Mouse (Mus musculus): Measurements from ENCODE around the gene Ifnar1. TPM values are rescaled to one million over a fixed set of nuclear protein-coding genes. Genes with fewer than 3 reads are reported as not detected.

The Ifnar1 gene
- polyA plus RNA-seq, 1 experiment from 2014 or later, result 40.1 TPM

DNA sequence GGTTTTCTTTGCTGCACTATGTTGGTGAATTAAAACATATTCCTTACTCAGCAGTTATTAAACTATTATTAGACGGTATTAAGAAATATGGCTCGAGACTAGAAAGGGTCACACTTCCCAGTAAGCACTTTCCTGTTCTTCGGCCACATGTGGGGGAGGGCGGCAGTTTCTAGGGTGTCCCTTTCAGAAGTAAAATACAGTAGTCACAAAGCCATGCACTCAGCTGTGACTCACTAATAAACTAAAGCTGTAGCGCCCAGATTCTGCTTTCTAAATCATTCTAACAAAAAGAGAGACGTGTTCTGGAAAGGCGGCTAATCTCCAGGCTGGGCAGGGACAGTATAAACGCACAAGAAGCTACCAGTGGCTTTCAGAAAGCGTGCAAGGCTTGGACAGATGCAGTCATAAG is 23.3 kb upstream of the Ifnar1 start:
- Histone ChIP-seq H3K4me3 (no peak overlapping the region), H3K9ac (no peak overlapping the region), H3K27me3 (replicated peaks) (no peaks in the 10 kb centered on the region), H3K9me3 (replicated peaks) (no peaks in the 10 kb centered on the region; the same call in 1 of the 2 replicates), H3K4me1 (replicated peaks) (peaks cover 27% of the 10 kb centered on the region), H3K4me2 (no peak overlapping the region), H3K36me3 (no peaks in the 10 kb centered on the region), H3K27ac (ENCODE audit: poor library complexity, severe bottlenecking) (no peak overlapping the region)
- ATAC-seq (ENCODE audit: insufficient number of reproducible peaks, low FRiP score), result no peak
- WGBS, result 51% methylated on average over 9 of the region's 9 CpGs

- no peak for ATAC-seq (ENCODE audit: insufficient number of reproducible peaks, low FRiP score)
- no peaks in the 10 kb centered on the region for H3K27me3 ChIP-seq (replicated peaks)
- peaks cover 28% of the 10 kb centered on the region for H3K4me1 ChIP-seq (replicated peaks)
- no peak overlapping the region for H3K4me2 ChIP-seq
- H3K9me3 ChIP-seq (replicated peaks), result no peaks in the 10 kb centered on the region
- no peak overlapping the region for H3K27ac ChIP-seq (ENCODE audit: poor library complexity, severe bottlenecking)
- H3K4me3 ChIP-seq, result no peak overlapping the region
- H3K36me3 ChIP-seq, result no peaks in the 10 kb centered on the region
- H3K9ac ChIP-seq, result no peak overlapping the region
- WGBS, result 36% methylated on average over 3 of the region's 3 CpGs
Observed at GRCm38 (mm10) chr16:91462644-91463043, 22.4 kb upstream of the Ifnar1 start.

- peaks cover 5% of the 10 kb centered on the region; the same call in 1 of the 2 replicates for H3K36me3 ChIP-seq
- no peak for ATAC-seq (ENCODE audit: insufficient number of reproducible peaks, low FRiP score)
- no peak overlapping the region for H3K27ac ChIP-seq (ENCODE audit: poor library complexity, severe bottlenecking)
- peaks cover 4% of the 10 kb centered on the region for H3K9me3 ChIP-seq (replicated peaks)
- H3K27me3 ChIP-seq (replicated peaks), result no peaks in the 10 kb centered on the region
- H3K4me2 ChIP-seq, result no peak overlapping the region
- WGBS, result 50% methylated on average over 2 of the region's 2 CpGs
- peaks cover 28% of the 10 kb centered on the region for H3K4me1 ChIP-seq (replicated peaks)
- H3K4me3 ChIP-seq, result no peak overlapping the region
- no peak overlapping the region for H3K9ac ChIP-seq
Observed at GRCm38 (mm10) chr16:91463400-91463799, 21.6 kb upstream of the Ifnar1 start.

- WGBS, result 81% methylated on average over 4 of the region's 4 CpGs
- Histone ChIP-seq H3K4me2 (peak overlapping the region; percentile 98), H3K4me3 (peak overlapping the region; percentile 79), H3K9me3 (replicated peaks) (peaks cover 4% of the 10 kb centered on the region), H3K27me3 (replicated peaks) (no peaks in the 10 kb centered on the region), H3K27ac (ENCODE audit: poor library complexity, severe bottlenecking) (peak overlapping the region; percentile 69; the same call in 1 of the 2 replicates), H3K9ac (peak overlapping the region; percentile 78; the same call in 1 of the 2 replicates), H3K36me3 (peaks cover 5% of the 10 kb centered on the region; the same call in 1 of the 2 replicates), H3K4me1 (replicated peaks) (peaks cover 28% of the 10 kb centered on the region)
- ATAC-seq (ENCODE audit: insufficient number of reproducible peaks, low FRiP score), result no peak
Observed at GRCm38 (mm10) chr16:91463836-91464400, 21.1 kb upstream of the Ifnar1 start.

DNA sequence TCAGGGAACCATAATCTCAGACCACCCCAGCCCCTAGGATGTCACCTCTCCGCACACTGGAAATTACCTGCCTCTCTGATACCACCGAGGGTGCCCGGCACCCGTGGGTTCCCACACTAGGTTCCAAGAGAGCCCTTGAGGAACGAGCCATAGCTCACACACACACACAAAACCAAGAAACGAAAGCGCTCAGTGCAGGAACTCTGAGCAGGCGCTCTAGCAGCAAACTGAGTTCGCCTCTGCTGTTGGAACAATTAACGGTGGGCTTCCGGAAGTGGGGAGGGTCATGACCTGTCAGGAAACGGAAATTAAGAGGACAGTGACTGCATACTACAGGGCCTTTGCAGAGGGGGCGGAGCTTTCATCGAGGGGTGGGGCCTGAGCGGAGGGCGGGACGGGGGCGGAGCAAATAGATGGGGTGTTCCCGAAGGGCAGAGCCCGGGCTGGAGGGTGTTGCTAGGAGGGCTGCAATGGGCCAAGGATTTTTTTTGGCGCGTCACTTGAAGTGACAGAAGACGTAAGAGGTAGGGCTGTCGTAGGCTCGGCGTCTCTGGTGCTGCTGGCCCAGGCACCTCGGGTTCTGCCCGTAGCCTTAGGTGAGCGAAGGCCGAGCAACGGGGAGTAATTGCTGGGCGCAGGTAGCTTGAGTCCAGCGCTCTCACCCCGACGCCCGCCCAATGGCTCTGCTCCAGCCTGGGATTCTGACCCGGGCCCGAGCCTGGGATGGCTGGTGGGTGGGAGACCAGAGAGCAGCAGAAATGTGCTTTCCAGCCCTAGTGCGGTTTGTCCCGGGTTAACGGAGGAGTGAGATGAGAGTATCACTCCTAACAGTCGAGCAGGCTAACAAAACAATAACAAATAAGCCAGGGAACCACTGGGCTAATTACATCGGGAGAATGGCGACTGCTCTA is 20.2 kb upstream of the Ifnar1 start:
- peak overlapping the region; percentile 78 for H3K9ac ChIP-seq
- H3K4me1 ChIP-seq (replicated peaks), result peaks cover 28% of the 10 kb centered on the region
- peak overlapping the region; percentile 79 for H3K4me3 ChIP-seq
- H3K36me3 ChIP-seq, result peaks cover 5% of the 10 kb centered on the region; the same call in 1 of the 2 replicates
- H3K4me2 ChIP-seq, result peak overlapping the region; percentile 98
- peak; percentile 99 for ATAC-seq (ENCODE audit: insufficient number of reproducible peaks, low FRiP score)
- peak overlapping the region; percentile 69 for H3K27ac ChIP-seq (ENCODE audit: poor library complexity, severe bottlenecking)
- H3K9me3 ChIP-seq (replicated peaks), result peaks cover 4% of the 10 kb centered on the region
- WGBS, result 2% methylated on average over 44 of the region's 44 CpGs
- H3K27me3 ChIP-seq (replicated peaks), result no peaks in the 10 kb centered on the region

DNA sequence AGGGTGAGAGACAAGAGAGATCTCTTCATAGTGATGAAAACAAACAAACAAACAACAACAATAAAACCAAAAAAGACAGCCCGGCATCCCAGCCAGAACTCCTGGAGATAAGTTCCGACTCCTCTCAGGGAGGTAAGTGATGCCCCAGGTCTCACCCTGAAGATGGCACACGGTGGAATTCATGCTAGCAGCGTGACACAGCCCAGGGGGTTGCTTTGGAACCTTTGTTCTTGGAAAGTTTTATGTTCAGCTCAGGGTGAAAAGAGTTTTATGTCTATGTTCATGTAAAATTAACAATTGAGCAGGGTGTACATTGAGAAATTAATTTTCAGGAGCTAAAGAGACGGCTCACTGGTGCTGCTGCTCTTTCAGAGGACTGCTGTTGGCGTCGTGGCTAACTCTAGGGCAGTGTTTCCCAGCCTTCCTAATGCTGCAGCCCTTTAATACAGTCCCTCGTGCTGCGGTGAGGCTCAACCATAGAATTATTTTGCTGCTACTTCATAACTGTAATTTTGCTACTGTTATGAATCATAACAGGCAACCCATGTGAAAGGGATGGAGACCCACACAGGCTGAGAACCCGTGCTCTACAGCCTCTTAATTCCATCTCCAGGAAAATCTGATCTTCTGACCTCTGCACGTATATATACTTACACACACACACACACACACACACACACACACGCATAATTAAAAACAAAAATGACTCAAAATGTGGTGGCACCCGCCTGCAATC is 19.4 kb upstream of the Ifnar1 start:
- Histone ChIP-seq H3K27ac (ENCODE audit: poor library complexity, severe bottlenecking) (no peak overlapping the region), H3K9ac (peak overlapping the region; percentile 74), H3K4me2 (peak overlapping the region; percentile 98), H3K4me1 (replicated peaks) (peaks cover 28% of the 10 kb centered on the region), H3K9me3 (replicated peaks) (peaks cover 4% of the 10 kb centered on the region), H3K4me3 (peak overlapping the region; percentile 79), H3K36me3 (peaks cover 5% of the 10 kb centered on the region; the same call in 1 of the 2 replicates), H3K27me3 (replicated peaks) (no peaks in the 10 kb centered on the region)
- no peak for ATAC-seq (ENCODE audit: insufficient number of reproducible peaks, low FRiP score)
- WGBS, result 58% methylated on average over 13 of the region's 13 CpGs

GRCm38 (mm10) chr16:91466566-91466965 is 18.5 kb upstream of the Ifnar1 start:
- Histone ChIP-seq H3K4me3 (no peak overlapping the region), H3K36me3 (peaks cover 5% of the 10 kb centered on the region; the same call in 1 of the 2 replicates), H3K4me2 (peak overlapping the region; percentile 23; the same call in 1 of the 2 replicates), H3K9me3 (replicated peaks) (peaks cover 4% of the 10 kb centered on the region), H3K9ac (no peak overlapping the region), H3K4me1 (replicated peaks) (peaks cover 28% of the 10 kb centered on the region), H3K27me3 (replicated peaks) (no peaks in the 10 kb centered on the region), H3K27ac (ENCODE audit: poor library complexity, severe bottlenecking) (no peak overlapping the region)
- ATAC-seq (ENCODE audit: insufficient number of reproducible peaks, low FRiP score), result no peak
- 56% methylated on average over 6 of the region's 6 CpGs for WGBS

- H3K36me3 ChIP-seq, result peaks cover 5% of the 10 kb centered on the region; the same call in 1 of the 2 replicates
- peaks cover 7% of the 10 kb centered on the region for H3K9me3 ChIP-seq (replicated peaks)
- no peak overlapping the region for H3K4me2 ChIP-seq
- WGBS, result 63% methylated on average over 3 of the region's 3 CpGs
- H3K9ac ChIP-seq, result no peak overlapping the region
- H3K27me3 ChIP-seq (replicated peaks), result no peaks in the 10 kb centered on the region
- H3K4me1 ChIP-seq (replicated peaks), result peaks cover 13% of the 10 kb centered on the region
- ATAC-seq (ENCODE audit: insufficient number of reproducible peaks, low FRiP score), result no peak
- no peak overlapping the region for H3K4me3 ChIP-seq
- H3K27ac ChIP-seq (ENCODE audit: poor library complexity, severe bottlenecking), result no peak overlapping the region
Observed at GRCm38 (mm10) chr16:91470470-91470869, 14.6 kb upstream of the Ifnar1 start.

DNA sequence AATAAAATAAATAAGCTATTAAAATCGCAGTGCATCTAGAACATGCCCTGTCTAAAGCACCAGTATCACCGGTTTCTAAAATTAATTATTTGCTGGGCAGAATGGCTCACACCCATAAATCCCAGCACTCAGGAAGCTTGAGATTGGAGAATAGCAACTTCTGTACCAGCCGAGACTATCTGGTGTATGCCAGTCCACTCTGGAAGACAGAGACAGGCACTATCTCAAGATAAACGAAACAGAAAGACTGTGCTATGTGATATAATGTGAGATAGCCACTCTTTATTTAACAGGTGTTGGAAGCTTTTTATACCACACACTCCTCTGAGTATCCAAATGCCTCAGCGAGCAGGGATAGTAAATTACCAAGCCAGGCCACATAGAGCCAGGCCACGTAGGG is 13.6 kb upstream of the Ifnar1 start:
- H3K27me3 ChIP-seq (replicated peaks), result no peaks in the 10 kb centered on the region
- H3K9me3 ChIP-seq (replicated peaks), result peaks cover 7% of the 10 kb centered on the region
- H3K4me3 ChIP-seq, result no peak overlapping the region
- ATAC-seq (ENCODE audit: insufficient number of reproducible peaks, low FRiP score), result no peak
- no peak overlapping the region for H3K4me2 ChIP-seq
- peaks cover 6% of the 10 kb centered on the region for H3K4me1 ChIP-seq (replicated peaks)
- no peak overlapping the region for H3K27ac ChIP-seq (ENCODE audit: poor library complexity, severe bottlenecking)
- H3K36me3 ChIP-seq, result peaks cover 5% of the 10 kb centered on the region; the same call in 1 of the 2 replicates
- WGBS, result 67% methylated on average over 6 of the region's 6 CpGs
- H3K9ac ChIP-seq, result no peak overlapping the region

GRCm38 (mm10) chr16:91475753-91476152 is 9.3 kb upstream of the Ifnar1 start:
- H3K27me3 ChIP-seq (replicated peaks), result no peaks in the 10 kb centered on the region
- H3K4me3 ChIP-seq, result no peak overlapping the region
- ATAC-seq (ENCODE audit: insufficient number of reproducible peaks, low FRiP score), result no peak
- H3K27ac ChIP-seq (ENCODE audit: poor library complexity, severe bottlenecking), result no peak overlapping the region
- H3K36me3 ChIP-seq, result no peaks in the 10 kb centered on the region
- H3K9ac ChIP-seq, result no peak overlapping the region
- peaks cover 2% of the 10 kb centered on the region; the same call in 1 of the 2 replicates for H3K9me3 ChIP-seq (replicated peaks)
- 48% methylated on average over 7 of the region's 7 CpGs for WGBS
- no peak overlapping the region for H3K4me2 ChIP-seq
- H3K4me1 ChIP-seq (replicated peaks), result 0 out of 2 replicates have a peak, but pooled peaks cover 2% of the 10 kb centered on the region
